Mouse (Mus musculus): ENCODE results near the gene Lrrtm1. TPM values are rescaled to one million over a fixed set of nuclear protein-coding genes. Genes with fewer than 3 reads are reported as not detected.

The Lrrtm1 gene
- total RNA-seq (2012; rRNA removed) (not detected in 2 replicates), total RNA-seq (2014; rRNA removed) (not detected in 2 replicates), polyA plus RNA-seq (2012; ENCODE audit: insufficient read length, low read depth) (not detected in 2 replicates)

DNA sequence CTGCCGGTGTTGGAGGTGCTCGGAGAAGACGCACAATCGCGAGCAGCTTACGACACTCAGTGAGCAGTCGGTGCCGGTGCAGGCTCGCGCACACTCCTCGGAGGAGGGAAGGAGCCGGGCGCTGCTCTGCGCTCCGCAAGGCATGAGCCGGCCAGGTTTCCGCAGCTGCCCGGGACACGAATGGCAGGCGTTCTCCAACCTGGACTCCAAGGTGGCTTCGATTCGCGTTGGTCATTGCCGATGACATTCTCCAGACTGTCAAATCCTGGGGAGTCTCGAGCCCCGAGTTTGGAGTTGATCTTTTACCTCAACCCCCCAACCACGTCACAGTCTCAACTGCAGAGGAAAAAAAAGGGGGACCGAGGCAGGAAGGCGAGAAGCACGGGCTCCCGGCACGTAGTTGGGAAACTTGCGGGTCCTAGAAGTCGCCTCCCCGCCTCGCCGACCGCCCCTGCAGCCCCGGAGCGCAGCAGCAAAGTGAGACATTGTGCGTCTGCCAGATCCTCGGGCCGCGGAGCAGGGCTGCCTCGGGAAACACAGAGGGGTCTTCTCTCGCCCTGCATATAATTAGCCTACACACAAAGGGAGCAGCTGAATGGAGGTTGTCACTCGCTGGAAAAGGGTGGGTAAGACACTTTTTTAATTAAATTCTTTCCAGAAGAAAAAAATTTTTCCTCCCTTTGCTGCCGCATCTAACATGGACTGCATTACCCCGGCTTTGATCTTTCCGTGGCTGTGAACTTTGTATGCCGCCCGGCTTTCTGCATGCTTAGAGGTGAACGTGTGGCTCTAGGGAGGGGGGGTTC, at the start of gene Lrrtm1:
Gene Lrrtm1 (plus strand): TSS at position 89 of the 806 bp plus-strand sequence.
- TF ChIP-seq MYC (IDR thresholded peaks at IDR 0.05; ENCODE audit: low read depth, low read length) (no peak), USF1 (IDR thresholded peaks at IDR 0.05; ENCODE audit: low read depth, low read length) (no peak), CHD1 (IDR thresholded peaks at IDR 0.05; ENCODE audit: low read depth, low read length) (no peak), RCOR1 (conservative IDR thresholded peaks at IDR 0.05; ENCODE audit: low read depth, low read length) (no peak), ZMIZ1 (IDR thresholded peaks at IDR 0.05; ENCODE audit: low read depth, low read length) (no peak), ZNF384 (IDR thresholded peaks at IDR 0.05; ENCODE audit: low read depth, low read length) (no peak), TBP (conservative IDR thresholded peaks at IDR 0.05; ENCODE audit: low read depth, low read length) (no peak), MAX (IDR thresholded peaks at IDR 0.05; ENCODE audit: low read length) (no peak), MAFK (IDR thresholded peaks at IDR 0.05; ENCODE audit: insufficient replicate concordance, low read length) (no peak), EP300 (IDR thresholded peaks at IDR 0.05; ENCODE audit: low read length) (no peak), SMC3 (IDR thresholded peaks at IDR 0.05; ENCODE audit: low read depth, low read length) (no peak), POLR2AphosphoS2 (IDR thresholded peaks at IDR 0.05; ENCODE audit: low read depth, low read length) (no peak)
- Histone ChIP-seq H3K9ac (ENCODE audit: insufficient read depth, low read depth) (no peak within 1 kb of the TSS), H3K4me1 (ENCODE audit: control insufficient read depth in 1 of 2, insufficient read depth in 2 of 2) (no peaks in the 10 kb centered on the region; a peak in 1 of 4 replicates), H3K27me3 (replicated peaks) (no peaks in the 10 kb centered on the region), H3K79me2 (replicated peaks; ENCODE audit: control insufficient read depth, extremely low read depth, insufficient read depth, poor library complexity, severe bottlenecking) (no peaks in the 10 kb centered on the region), H3K27ac (ENCODE audit: insufficient read depth, low read depth) (no peak within 1 kb of the TSS), H3K4me3 (replicated peaks in 1 of 3; ENCODE audit: low read depth in 2 of 3, low read length in 2 of 3, poor library complexity in 1 of 3) (no peak within 1 kb of the TSS), H3K36me3 (replicated peaks in 1 of 2; ENCODE audit: control insufficient read depth in 1 of 2, insufficient read depth in 1 of 2, low read length in 1 of 2) (no peaks in the 10 kb centered on the region), H3K9me3 (replicated peaks; ENCODE audit: low read length) (peaks cover 64% of the 10 kb centered on the region), H3K4me2 (ENCODE audit: insufficient read depth, low read depth, poor library complexity, severe bottlenecking) (no peak within 1 kb of the TSS)
- no peak for DNase-seq (ENCODE audit: extremely low read depth)
- in situ Hi-C loops (cut with MboI; ENCODE audit: low pct_ligation_motif_present, low pct_unique_long_range_greater_than_20kb, low sequenced_read_pairs): no loop called here
- dilution Hi-C loops (cut with MboI; ENCODE audit: extremely low pct_ligation_motif_present, extremely low pct_unique_long_range_greater_than_20kb, low sequenced_read_pairs): no loop called here

GRCm38 (mm10) chr6:77196650-77197049, 45.8 kb upstream of the Lrrtm1 start:
- dilution Hi-C loops (cut with MboI; ENCODE audit: extremely low pct_ligation_motif_present, extremely low pct_unique_long_range_greater_than_20kb, low sequenced_read_pairs) (no loop called here), in situ Hi-C loops (cut with MboI; ENCODE audit: low pct_ligation_motif_present, low pct_unique_long_range_greater_than_20kb, low sequenced_read_pairs) (no loop called here)
- H3K9me3 ChIP-seq (replicated peaks; ENCODE audit: low read length): peaks cover 75% of the 10 kb centered on the region

More at GRCm38 (mm10) chr6:77196650-77197049, 45.8 kb upstream of the Lrrtm1 start:
- no peak overlapping the region for H3K27ac ChIP-seq (ENCODE audit: insufficient read depth, low read depth)
- no peaks in the 10 kb centered on the region for H3K36me3 ChIP-seq (replicated peaks in 1 of 2; ENCODE audit: control insufficient read depth in 1 of 2, insufficient read depth in 1 of 2, low read length in 1 of 2)
- H3K4me1 ChIP-seq (ENCODE audit: control insufficient read depth in 1 of 2, insufficient read depth in 2 of 2): no peaks in the 10 kb centered on the region
- no peak overlapping the region for H3K4me3 ChIP-seq (replicated peaks in 1 of 3; ENCODE audit: low read depth in 2 of 3, low read length in 2 of 3, poor library complexity in 1 of 3)
- no peak for TF ChIP-seq ZC3H11A (IDR thresholded peaks at IDR 0.05; ENCODE audit: low read depth, low read length)
- TF ChIP-seq USF1 (IDR thresholded peaks at IDR 0.05; ENCODE audit: low read depth, low read length): no peak
- TF ChIP-seq TCF12 (IDR thresholded peaks at IDR 0.05; ENCODE audit: low read depth, low read length): no peak
- no peak for TF ChIP-seq GABPA (IDR thresholded peaks at IDR 0.05; ENCODE audit: insufficient replicate concordance, low read depth, low read length)
- TF ChIP-seq MEF2A (IDR thresholded peaks at IDR 0.05; ENCODE audit: borderline replicate concordance, low read depth, low read length): no peak
- no peak for TF ChIP-seq NELFE (IDR thresholded peaks at IDR 0.05; ENCODE audit: low read depth, low read length)
- no peak for TF ChIP-seq UBTF (IDR thresholded peaks at IDR 0.05; ENCODE audit: low read depth, low read length)
- no peak for TF ChIP-seq EP300 (IDR thresholded peaks at IDR 0.05; ENCODE audit: low read length)
- no peak for TF ChIP-seq ZKSCAN1 (IDR thresholded peaks at IDR 0.05; ENCODE audit: borderline replicate concordance, low read depth, low read length)
- no peak for TF ChIP-seq MAFK (IDR thresholded peaks at IDR 0.05; ENCODE audit: insufficient replicate concordance, low read length)
- no peak for TF ChIP-seq SMC3 (IDR thresholded peaks at IDR 0.05; ENCODE audit: low read depth, low read length)
- TF ChIP-seq RCOR1 (conservative IDR thresholded peaks at IDR 0.05; ENCODE audit: low read depth, low read length): no peak
- TF ChIP-seq CHD2 (IDR thresholded peaks at IDR 0.05; ENCODE audit: low read length): no peak
- TF ChIP-seq USF2 (conservative IDR thresholded peaks at IDR 0.05; ENCODE audit: low read depth, low read length): no peak
- TF ChIP-seq MXI1 (IDR thresholded peaks at IDR 0.05; ENCODE audit: low read depth, low read length): no peak
- TF ChIP-seq JUND (conservative IDR thresholded peaks at IDR 0.05; ENCODE audit: low read depth, low read length): no peak
- TF ChIP-seq E2F4 (IDR thresholded peaks at IDR 0.05; ENCODE audit: insufficient replicate concordance, low read depth, low read length): no peak
- TF ChIP-seq POLR2AphosphoS2 (IDR thresholded peaks at IDR 0.05; ENCODE audit: low read depth, low read length): no peak
- H3K4me2 ChIP-seq (ENCODE audit: insufficient read depth, low read depth, poor library complexity, severe bottlenecking): no peak overlapping the region
- DNase-seq (ENCODE audit: extremely low read depth): no peak
- no peaks in the 10 kb centered on the region for H3K79me2 ChIP-seq (replicated peaks; ENCODE audit: control insufficient read depth, extremely low read depth, insufficient read depth, poor library complexity, severe bottlenecking)
- H3K9ac ChIP-seq (ENCODE audit: insufficient read depth, low read depth): no peak overlapping the region
- no peaks in the 10 kb centered on the region for H3K27me3 ChIP-seq (replicated peaks)
